Mouse (Mus musculus) layer of hippocampus, postnatal 14 days (tissue): Measurements from ENCODE around the gene Man1a. TPM values are rescaled to one million over a fixed set of nuclear protein-coding genes. Genes with fewer than 3 reads are reported as not detected.
A peak's percentile ranks its signal among the peaks of the same experiment; 100 is the strongest.

Experiments
- DNase-seq, 2 experiments: peaks; one replicate each; pipeline ENCODE4 v3.0.0; 2021 to 2022; ENCODE audit warnings: low spot score in 2 of 2, mixed read lengths in 1 of 2
- total RNA-seq, 2 experiments: library from RNA; stranded (reverse); gene quantifications; 2 replicates each; pipeline ENCODE4 v1.2.3; 2021

Gene Man1a
- total RNA-seq, 2 experiments from 2014 or later, result 48.7 to 55.9 TPM

- no peak for DNase-seq
Observed at GRCm38 (mm10) chr10:54026101-54026500, 50.3 kb downstream of the Man1a start.

GRCm38 (mm10) chr10:54017904-54018454 lies 58.4 kb downstream of the Man1a start:
- DNase-seq, result no peak

- no peak for DNase-seq
Observed at GRCm38 (mm10) chr10:54014116-54014758, 62.2 kb downstream of the Man1a start.

GRCm38 (mm10) chr10:54013143-54013791 lies 63.1 kb downstream of the Man1a start:
- no peak for DNase-seq

GRCm38 (mm10) chr10:54009154-54009553 lies 67.3 kb downstream of the Man1a start:
- no peak for DNase-seq

GRCm38 (mm10) chr10:54006868-54007267 lies 69.5 kb downstream of the Man1a start:
- DNase-seq, result peak in 1 of 2 experiments; percentile 34

- DNase-seq, result no peak
Observed at GRCm38 (mm10) chr10:54005847-54006246, 70.6 kb downstream of the Man1a start.

GRCm38 (mm10) chr10:54002936-54003335 lies 73.5 kb downstream of the Man1a start:
- DNase-seq, result no peak

GRCm38 (mm10) chr10:53997301-53997700 lies 79.1 kb downstream of the Man1a start:
- DNase-seq, result no peak

- DNase-seq, result no peak
Observed at GRCm38 (mm10) chr10:53996216-53996615, 80.2 kb downstream of the Man1a start.

- DNase-seq, result no peak
Observed at GRCm38 (mm10) chr10:53994591-53994990, 81.8 kb downstream of the Man1a start.

- DNase-seq, result no peak
Observed at GRCm38 (mm10) chr10:53990434-53990833, 86.0 kb downstream of the Man1a start.

GRCm38 (mm10) chr10:53984894-53985293 lies 91.5 kb downstream of the Man1a start:
- no peak for DNase-seq

- peak; percentile 30 to 81 for DNase-seq
Observed at GRCm38 (mm10) chr10:53984086-53984485, 92.3 kb downstream of the Man1a start.

- peak in 1 of 2 experiments; percentile 24 for DNase-seq
Observed at GRCm38 (mm10) chr10:53978647-53979046, 97.8 kb downstream of the Man1a start.

- DNase-seq, result no peak
Observed at GRCm38 (mm10) chr10:53974180-53974579, 102.2 kb downstream of the Man1a start.

GRCm38 (mm10) chr10:53959759-53960158 lies 116.7 kb downstream of the Man1a start:
- no peak for DNase-seq

- DNase-seq, result no peak
Observed at GRCm38 (mm10) chr10:53941597-53941996, 134.8 kb downstream of the Man1a start.

- DNase-seq, result no peak
Observed at GRCm38 (mm10) chr10:53938199-53938598, 138.2 kb downstream of the Man1a start.

- no peak for DNase-seq
Observed at GRCm38 (mm10) chr10:53936078-53936477, 140.3 kb downstream of the Man1a start.

GRCm38 (mm10) chr10:53929722-53930500 lies 146.5 kb downstream of the Man1a start:
- no peak for DNase-seq

GRCm38 (mm10) chr10:53927904-53928303 lies 148.5 kb downstream of the Man1a start:
- peak in 1 of 2 experiments; percentile 33 for DNase-seq
